Mouse (Mus musculus) MEL (cell line): Measurements from ENCODE around the gene Atp8a1. TPM values are rescaled to one million over a fixed set of nuclear protein-coding genes. Genes with fewer than 3 reads are reported as not detected.

Experiments
- BHLHE40 ChIP-seq: IDR thresholded peaks from 2 replicates; pipeline ENCODE4 v1.6.1; 2012; ENCODE audit warnings: low read depth, mild to moderate bottlenecking, inconsistent platforms, low read length, improper control_type of control experiment, borderline replicate concordance
- CHD2 ChIP-seq: IDR thresholded peaks from 2 replicates; pipeline ENCODE4 v1.6.1; 2011; ENCODE audit warnings: low read length, improper control_type of control experiment
- CTCF ChIP-seq, 3 experiments: IDR thresholded peaks in 2 of 3; conservative IDR thresholded peaks in 1 of 3; 2 replicates each; pipeline ENCODE4 v1.5.1; 2011 to 2012; ENCODE audit warnings: low read length in 3 of 3, low read depth in 2 of 3, mild to moderate bottlenecking in 2 of 3, improper control_type of control experiment in 1 of 3, inconsistent platforms in 1 of 3, mixed read lengths in 1 of 3, moderate library complexity in 1 of 3; ENCODE audit not compliant: control insufficient read depth in 1 of 3, insufficient read depth in 1 of 3, poor library complexity in 1 of 3, severe bottlenecking in 1 of 3
- E2F4 ChIP-seq: IDR thresholded peaks from 2 replicates; pipeline ENCODE4 v1.6.1; 2011; ENCODE audit warnings: low read depth, low read length, improper control_type of control experiment, borderline replicate concordance
- ELF1 ChIP-seq: IDR thresholded peaks from 2 replicates; pipeline ENCODE4 v1.6.1; 2014; ENCODE audit warnings: low read depth, mild to moderate bottlenecking, inconsistent platforms, low read length, improper control_type of control experiment, moderate library complexity
- ETS1 ChIP-seq: IDR thresholded peaks from 2 replicates; pipeline ENCODE4 v1.6.1; 2012; ENCODE audit warnings: low read depth, mild to moderate bottlenecking, inconsistent platforms, low read length, improper control_type of control experiment, moderate library complexity
- GATA1 ChIP-seq: IDR thresholded peaks from 2 replicates; pipeline ENCODE4 v1.6.1; 2011; ENCODE audit warnings: low read depth, low read length, improper control_type of control experiment
- HCFC1 ChIP-seq: IDR thresholded peaks from 2 replicates; pipeline ENCODE4 v1.6.1; 2012; ENCODE audit warnings: low read depth, mild to moderate bottlenecking, inconsistent platforms, low read length, improper control_type of control experiment, moderate library complexity
- JUND ChIP-seq: IDR thresholded peaks from 2 replicates; pipeline ENCODE4 v1.6.1; 2011; ENCODE audit warnings: low read depth, mild to moderate bottlenecking, improper control_type of control experiment, low read length
- MAFK ChIP-seq: IDR thresholded peaks from 2 replicates; pipeline ENCODE4 v1.6.1; 2011; ENCODE audit warnings: low read depth, mild to moderate bottlenecking, low read length, improper control_type of control experiment, borderline replicate concordance
- MAX ChIP-seq: IDR thresholded peaks from 2 replicates; pipeline ENCODE4 v1.6.1; 2011; ENCODE audit warnings: low read length, improper control_type of control experiment
- MEF2A ChIP-seq: IDR thresholded peaks from 2 replicates; pipeline ENCODE4 v1.6.1; 2014; ENCODE audit warnings: low read depth, mild to moderate bottlenecking, inconsistent platforms, low read length, improper control_type of control experiment; ENCODE audit not compliant: poor library complexity, insufficient replicate concordance, severe bottlenecking; ENCODE audit errors: extremely low read depth
- MYB ChIP-seq: IDR thresholded peaks from 2 replicates; pipeline ENCODE4 v1.6.1; 2011; ENCODE audit warnings: mild to moderate bottlenecking, low read depth, low read length, improper control_type of control experiment
- NELFE ChIP-seq: IDR thresholded peaks from 2 replicates; pipeline ENCODE4 v1.6.1; 2011; ENCODE audit warnings: low read depth, low read length, improper control_type of control experiment
- NRF1 ChIP-seq: IDR thresholded peaks from 2 replicates; pipeline ENCODE4 v1.6.1; 2014; ENCODE audit warnings: low read depth, mild to moderate bottlenecking, inconsistent platforms, low read length, improper control_type of control experiment, moderate library complexity; ENCODE audit not compliant: poor library complexity, insufficient read depth, severe bottlenecking
- POLR2A ChIP-seq, 2 experiments: IDR thresholded peaks; 2 replicates each; pipeline ENCODE4 v1.6.1; 2011 to 2012; ENCODE audit warnings: low read length in 2 of 2, mild to moderate bottlenecking in 2 of 2, control low read depth in 1 of 2, improper control_type of control experiment in 1 of 2, low read depth in 1 of 2, moderate library complexity in 1 of 2; ENCODE audit not compliant: control insufficient read depth in 1 of 2, insufficient read depth in 1 of 2, poor library complexity in 1 of 2
- POLR2AphosphoS5 ChIP-seq: IDR thresholded peaks from 2 replicates; pipeline ENCODE4 v1.6.1; 2012; ENCODE audit warnings: low read depth, borderline replicate concordance, mild to moderate bottlenecking, inconsistent platforms, low read length, moderate library complexity, mixed read lengths
- RCOR1 ChIP-seq: IDR thresholded peaks from 2 replicates; pipeline ENCODE4 v1.6.1; 2012; ENCODE audit warnings: low read depth, mild to moderate bottlenecking, inconsistent platforms, low read length, improper control_type of control experiment
- SMC3 ChIP-seq: IDR thresholded peaks from 2 replicates; pipeline ENCODE4 v1.6.1; 2011; ENCODE audit warnings: low read depth, low read length, improper control_type of control experiment
- TAL1 ChIP-seq: IDR thresholded peaks from 2 replicates; pipeline ENCODE4 v1.6.1; 2012; ENCODE audit warnings: mild to moderate bottlenecking, inconsistent platforms, low read length, moderate library complexity, mixed read lengths
- TBP ChIP-seq: IDR thresholded peaks from 2 replicates; pipeline ENCODE4 v1.8.0; 2011; ENCODE audit warnings: low read depth, low read length, improper control_type of control experiment
- TCF12 ChIP-seq: IDR thresholded peaks from 2 replicates; pipeline ENCODE4 v1.6.1; 2014; ENCODE audit warnings: low read depth, mild to moderate bottlenecking, inconsistent platforms, low read length, improper control_type of control experiment, moderate library complexity
- USF2 ChIP-seq, 2 experiments: IDR thresholded peaks; 2 replicates each; pipeline ENCODE4 v1.6.1; 2011 to 2012; ENCODE audit warnings: improper control_type of control experiment in 2 of 2, low read length in 2 of 2, borderline replicate concordance in 1 of 2, inconsistent platforms in 1 of 2, low read depth in 1 of 2, mild to moderate bottlenecking in 1 of 2; ENCODE audit not compliant: insufficient read depth in 1 of 2
- ZMIZ1 ChIP-seq: IDR thresholded peaks from 2 replicates; pipeline ENCODE4 v1.6.1; 2012; ENCODE audit warnings: low read depth, mild to moderate bottlenecking, inconsistent platforms, low read length, improper control_type of control experiment, moderate library complexity
- ZNF384 ChIP-seq: IDR thresholded peaks from 2 replicates; pipeline ENCODE4 v1.6.1; 2012; ENCODE audit warnings: low read depth, mild to moderate bottlenecking, inconsistent platforms, low read length, improper control_type of control experiment
- polyA plus RNA-seq, 2 experiments: library from polyadenylated mRNA; stranded (reverse) in 1 of 2; unstranded in 1 of 2; fragments of >175 nt in 1 of 2; fragments of >200 nt in 1 of 2; gene quantifications; 2 replicates each; pipeline versions ENCODE4 v1.2.1 to v1.2.4; 2012; ENCODE audit warnings: low replicate concordance in 2 of 2, low read depth in 1 of 2; ENCODE audit not compliant: insufficient read length in 2 of 2, insufficient read depth in 1 of 2, missing spikeins in 1 of 2
- total RNA-seq: library from RNA; depleted of rRNA; stranded (reverse); fragments of 300-350 nt; gene quantifications from 2 replicates; pipeline ENCODE4 v1.2.3, GENCODE M21; 2012

The Atp8a1 gene
- total and polyA plus RNA-seq, 3 experiments: 18.2 to 22.1 TPM; not detected in 1

DNA sequence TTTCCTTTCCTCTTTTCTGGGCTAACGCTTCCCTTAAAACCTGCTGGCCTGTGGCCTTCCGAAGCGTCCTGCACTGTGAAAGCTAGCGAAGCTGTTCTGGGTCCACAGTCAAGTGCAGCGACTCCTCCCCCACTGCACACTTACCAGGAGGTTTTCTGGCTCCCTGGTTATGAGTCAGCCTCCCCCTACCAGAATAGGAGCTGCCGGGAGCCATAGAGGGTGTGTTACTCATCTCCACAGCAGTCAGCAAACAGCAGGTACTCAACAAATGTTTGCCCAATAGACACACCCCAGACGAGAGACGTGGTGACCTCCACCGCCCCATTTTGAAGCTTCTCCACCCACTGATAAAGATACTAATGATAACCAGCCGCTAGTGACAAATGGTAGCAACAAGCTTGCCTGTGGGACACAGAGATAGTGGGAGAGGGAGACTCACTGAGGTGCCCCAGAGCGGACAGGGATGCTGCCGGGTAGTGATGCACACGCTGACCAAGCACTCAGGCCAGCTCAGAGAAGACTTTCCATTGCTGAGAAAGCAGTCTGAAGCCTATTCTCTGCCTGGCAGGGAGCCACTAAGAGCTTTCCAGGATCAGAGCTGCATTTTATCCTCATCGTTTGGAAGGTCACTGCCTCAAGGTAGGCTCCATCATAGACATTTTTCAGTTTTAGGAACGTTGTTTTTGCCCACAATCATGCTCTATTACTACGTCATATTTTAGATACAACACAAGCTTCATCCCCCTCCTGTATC lies 31.5 kb downstream of the Atp8a1 start (continued):
- TF ChIP-seq POLR2A (IDR thresholded peaks at IDR 0.05; ENCODE audit: control insufficient read depth in 1 of 2, insufficient read depth in 1 of 2, low read depth in 1 of 2, low read length in 2 of 2, poor library complexity in 1 of 2): peak in 1 of 2 experiments; percentile 60; a peak in 2 of 4 replicates
- peak; percentile 73 for TF ChIP-seq TCF12
- TF ChIP-seq MAFK: peak; percentile 25; the same call in 1 of the 2 replicates
- peak; percentile 83 for TF ChIP-seq GATA1
- TF ChIP-seq HCFC1: peak; percentile 26; the same call in 1 of the 2 replicates
- TF ChIP-seq USF2 (IDR thresholded peaks at IDR 0.05; ENCODE audit: borderline replicate concordance in 1 of 2, insufficient read depth in 1 of 2, low read depth in 1 of 2, low read length in 2 of 2): no peak
- TF ChIP-seq E2F4: peak; percentile 43; the same call in 1 of the 2 replicates
- TF ChIP-seq RCOR1: peak; percentile 68; the same call in 1 of the 2 replicates
- TF ChIP-seq TAL1: peak; percentile 57
- TF ChIP-seq ETS1: peak; percentile 77; the same call in 1 of the 2 replicates
- no peak for TF ChIP-seq ZNF384
- no peak for TF ChIP-seq MYB
- no peak for TF ChIP-seq SMC3
- TF ChIP-seq MEF2A: no peak
- TF ChIP-seq TBP: peak; percentile 72
- TF ChIP-seq POLR2AphosphoS5: no peak
- TF ChIP-seq NELFE: peak; percentile 73
- TF ChIP-seq JUND: no peak
- no peak for TF ChIP-seq BHLHE40
- TF ChIP-seq MAX: peak; percentile 53; the same call in 1 of the 2 replicates
- TF ChIP-seq ELF1: 0 out of 2 replicates have a peak, but pooled peaks have one; percentile 16
- peak; percentile 70 for TF ChIP-seq ZMIZ1
- TF ChIP-seq CHD2: no peak
- TF ChIP-seq CTCF (IDR thresholded peaks at IDR 0.05 in 2 of 3, conservative IDR thresholded peaks at IDR 0.05 in 1 of 3; ENCODE audit: control insufficient read depth in 1 of 3, insufficient read depth in 1 of 3, low read depth in 2 of 3, low read length in 3 of 3, poor library complexity in 1 of 3, severe bottlenecking in 1 of 3): no peak
- no peak for TF ChIP-seq NRF1
- TF ChIP-seq, all 39 proteins: peak for 19
